8 mouse cellular contexts compared by ENCODE assay signal in the genomic region with DNA sequence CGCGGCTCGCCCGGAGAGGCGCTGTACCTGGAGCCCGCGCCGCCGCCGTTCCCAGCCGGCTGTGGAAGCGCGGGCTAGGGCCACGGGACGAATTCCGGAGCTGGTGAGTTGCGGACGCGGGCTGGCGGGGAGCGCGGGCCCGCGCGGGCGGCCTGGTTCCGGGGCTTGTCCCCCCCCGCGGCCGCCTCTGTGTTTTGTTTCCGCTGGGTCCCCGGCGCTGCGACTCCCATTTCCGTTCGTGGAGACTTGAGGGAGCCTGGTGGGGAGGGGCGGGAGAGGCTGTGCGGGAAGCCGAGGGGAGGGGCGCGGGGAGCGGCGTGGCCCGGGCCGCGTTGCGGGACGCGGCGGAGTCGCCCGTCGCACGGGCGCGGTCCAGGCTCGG. TPM values are rescaled to one million over a fixed set of nuclear protein-coding genes. Genes with fewer than 3 reads are reported as not detected.
DNase-seq lines count a peak whose midpoint lies in the region; ATAC-seq and TF ChIP-seq lines count a peak whose summit lies in the region.

Gene Atp5j (minus strand): TSS at position 185 of the 382 bp plus-strand sequence.

- H3K4me3 ChIP-seq in CH12.LX (replicated peaks in 1 of 3; ENCODE audit: low read depth in 2 of 3, low read length in 2 of 3, poor library complexity in 1 of 3) = peak within 1 kb of the TSS; percentile 77 to 89 (median 87)
- peak within 1 kb of the TSS; percentile 94 for H3K4me3 ChIP-seq in forebrain, embryonic 12.5 days (replicated peaks)
- peak within 1 kb of the TSS; percentile 99 for H3K4me3 ChIP-seq in heart, embryonic 15.5 days
- peak within 1 kb of the TSS; percentile 92 for H3K4me3 ChIP-seq in liver, embryonic 11.5 days (ENCODE audit: low read depth, low read length)
- peak within 1 kb of the TSS; percentile 90 for H3K4me3 ChIP-seq in myocyte

- dilution Hi-C loops in CH12.LX (cut with MboI; ENCODE audit: extremely low pct_ligation_motif_present, extremely low pct_unique_long_range_greater_than_20kb, low sequenced_read_pairs) = no loop called here

- TF ChIP-seq POLR2A in CH12.LX (IDR thresholded peaks at IDR 0.05; ENCODE audit: low read depth, low read length) = no peak; the same call in 1 of the 2 replicates
- peak; percentile 63 for TF ChIP-seq POLR2A in myocyte (IDR thresholded peaks at IDR 0.05; ENCODE audit: insufficient read length, low read depth)

- H3K4me1 ChIP-seq in CH12.LX (ENCODE audit: control insufficient read depth in 1 of 2, insufficient read depth in 2 of 2) = peaks cover 8 to 46% of the 10 kb centered on the region in 2 experiments
- peaks cover 18% of the 10 kb centered on the region for H3K4me1 ChIP-seq in forebrain, embryonic 12.5 days
- H3K4me1 ChIP-seq in heart, embryonic 15.5 days (replicated peaks) = peaks cover 33% of the 10 kb centered on the region
- H3K4me1 ChIP-seq in liver, embryonic 11.5 days (replicated peaks; ENCODE audit: control insufficient read depth, insufficient read depth, low read length) = peaks cover 7% of the 10 kb centered on the region

- H3K27me3 ChIP-seq in CH12.LX (replicated peaks) = no peaks in the 10 kb centered on the region
- H3K27me3 ChIP-seq in forebrain, embryonic 12.5 days = no peaks in the 10 kb centered on the region
- no peaks in the 10 kb centered on the region for H3K27me3 ChIP-seq in heart, embryonic 15.5 days
- no peaks in the 10 kb centered on the region for H3K27me3 ChIP-seq in liver, embryonic 11.5 days (replicated peaks; ENCODE audit: control insufficient read depth, insufficient read depth, low read length)
- no peaks in the 10 kb centered on the region for H3K27me3 ChIP-seq in myocyte (ENCODE audit: control insufficient read depth, insufficient read depth, insufficient read length)

- H3K36me3 ChIP-seq in CH12.LX (replicated peaks in 1 of 2; ENCODE audit: control insufficient read depth in 1 of 2, insufficient read depth in 1 of 2, low read length in 1 of 2) (peaks cover 27 to 56% of the 10 kb centered on the region in 2 experiments), myocyte (ENCODE audit: control insufficient read depth, insufficient read depth) (peaks cover 8% of the 10 kb centered on the region)
- peaks cover 22% of the 10 kb centered on the region for H3K36me3 ChIP-seq in forebrain, embryonic 12.5 days (replicated peaks)
- peaks cover 26% of the 10 kb centered on the region for H3K36me3 ChIP-seq in heart, embryonic 15.5 days
- H3K36me3 ChIP-seq in liver, embryonic 11.5 days (ENCODE audit: control insufficient read depth, insufficient read depth, low read length) = peaks cover 11% of the 10 kb centered on the region

- TF ChIP-seq RAD21 in CH12.LX (IDR thresholded peaks at IDR 0.05; ENCODE audit: low read depth, low read length) = no peak

- peak within 1 kb of the TSS; percentile 95 for H3ac ChIP-seq in myocyte (ENCODE audit: control insufficient read depth, insufficient read length)

- H3K9me3 ChIP-seq in CH12.LX (replicated peaks; ENCODE audit: low read length) = no peaks in the 10 kb centered on the region
- H3K9me3 ChIP-seq in forebrain, embryonic 12.5 days = no peaks in the 10 kb centered on the region
- no peaks in the 10 kb centered on the region for H3K9me3 ChIP-seq in heart, embryonic 15.5 days (replicated peaks)
- H3K9me3 ChIP-seq in liver, embryonic 11.5 days (ENCODE audit: control insufficient read depth, low read length) = no peaks in the 10 kb centered on the region

- no peak for TF ChIP-seq EP300 in CH12.LX (IDR thresholded peaks at IDR 0.05; ENCODE audit: low read length)

- no peak for TF ChIP-seq CTCF in CH12.LX (conservative IDR thresholded peaks at IDR 0.05 in 1 of 2, IDR thresholded peaks at IDR 0.05 in 1 of 2; ENCODE audit: low read depth in 2 of 2, low read length in 2 of 2)

- H3K4me2 ChIP-seq in CH12.LX (ENCODE audit: insufficient read depth, low read depth, poor library complexity, severe bottlenecking) (peak within 1 kb of the TSS; percentile 33), myocyte (ENCODE audit: low read depth) (peak within 1 kb of the TSS; percentile 77)
- peak within 1 kb of the TSS; percentile 79 for H3K4me2 ChIP-seq in forebrain, embryonic 12.5 days
- H3K4me2 ChIP-seq in heart, embryonic 15.5 days = peak within 1 kb of the TSS; percentile 76
- peak within 1 kb of the TSS; percentile 74 for H3K4me2 ChIP-seq in liver, embryonic 11.5 days

- peak; percentile 66 for DNase-seq in CH12.LX (ENCODE audit: extremely low read depth)
- DNase-seq in c-Kit-positive CD71-positive TER-119-negative erythroid progenitor cells, embryonic 14.5 days (ENCODE audit: low read depth) = peak; percentile 25
- peak; percentile 93 for DNase-seq in kidney, postnatal 14 days
- DNase-seq in liver, embryonic 11.5 days (ENCODE audit: low spot score) = no peak
- peak; percentile 85 for DNase-seq in testis, postnatal 14 days (ENCODE audit: low spot score)

- peak within 1 kb of the TSS; percentile 98 for H3K9ac ChIP-seq in CH12.LX (ENCODE audit: insufficient read depth, low read depth)
- peak within 1 kb of the TSS; percentile 94 for H3K9ac ChIP-seq in forebrain, embryonic 12.5 days
- H3K9ac ChIP-seq in heart, embryonic 15.5 days = peak within 1 kb of the TSS; percentile 99
- H3K9ac ChIP-seq in liver, embryonic 11.5 days (ENCODE audit: low read depth, low read length) = peak within 1 kb of the TSS; percentile 97

- peak; percentile 71 for ATAC-seq in forebrain, embryonic 12.5 days (ENCODE audit: low FRiP score)
- peak; percentile 68 for ATAC-seq in heart, embryonic 15.5 days (replicated peaks; ENCODE audit: insufficient number of reproducible peaks, insufficient read depth, low FRiP score, low read depth)
- peak; percentile 54 for ATAC-seq in liver, embryonic 11.5 days (replicated peaks; ENCODE audit: low FRiP score)

- under 1% methylated on average over 36 of the region's 57 CpGs for WGBS in forebrain, embryonic 12.5 days
- under 1% methylated on average over 51 of the region's 57 CpGs for WGBS in heart, embryonic 15.5 days
- under 1% methylated on average over 52 of the region's 57 CpGs for WGBS in liver, embryonic 11.5 days

- in situ Hi-C loops in CH12.LX (cut with MboI; ENCODE audit: low pct_ligation_motif_present, low pct_unique_long_range_greater_than_20kb, low sequenced_read_pairs) = loop anchor here (10.0 to 25.0 kb wide), 2 partner anchors 101 to 248 kb away; partner anchors contain the start of gene Mrpl39

- H3K79me2 ChIP-seq in CH12.LX (replicated peaks; ENCODE audit: control insufficient read depth, extremely low read depth, insufficient read depth, poor library complexity, severe bottlenecking) (peaks cover 64% of the 10 kb centered on the region), myocyte (ENCODE audit: control insufficient read depth, insufficient read depth) (peaks cover 57% of the 10 kb centered on the region)

- peak within 1 kb of the TSS; percentile 85 for H3K27ac ChIP-seq in CH12.LX (ENCODE audit: insufficient read depth, low read depth)
- H3K27ac ChIP-seq in forebrain, embryonic 12.5 days = peak within 1 kb of the TSS; percentile 98
- H3K27ac ChIP-seq in heart, embryonic 15.5 days = peak within 1 kb of the TSS; percentile 99
- peak within 1 kb of the TSS; percentile 98 for H3K27ac ChIP-seq in liver, embryonic 11.5 days (ENCODE audit: low read depth, low read length)

TF ChIP-seq in CH12.LX, 34 proteins besides CTCF, POLR2A, EP300 and RAD21:
- no peak for TF ChIP-seq GABPA (IDR thresholded peaks at IDR 0.05; ENCODE audit: insufficient replicate concordance, low read depth, low read length)
- TF ChIP-seq MAZ (IDR thresholded peaks at IDR 0.05; ENCODE audit: low read depth, low read length) = peak; percentile 85; the same call in 1 of the 2 replicates
- TF ChIP-seq MEF2A (IDR thresholded peaks at IDR 0.05; ENCODE audit: borderline replicate concordance, low read depth, low read length) = 0 out of 2 replicates have a peak, but pooled peaks have one; percentile 50
- TF ChIP-seq HCFC1 (IDR thresholded peaks at IDR 0.05; ENCODE audit: low read depth, low read length) = peak; percentile 60
- TF ChIP-seq NELFE (IDR thresholded peaks at IDR 0.05; ENCODE audit: low read depth, low read length) = peak; percentile 63; the same call in 1 of the 2 replicates
- TF ChIP-seq CHD2 (IDR thresholded peaks at IDR 0.05; ENCODE audit: low read length) = peak; percentile 35
- TF ChIP-seq ELF1 (IDR thresholded peaks at IDR 0.05; ENCODE audit: low read depth, low read length) = peak; percentile 69
- TF ChIP-seq JUN (IDR thresholded peaks at IDR 0.05; ENCODE audit: insufficient read depth, low read depth, low read length) = no peak
- 0 out of 2 replicates have a peak, but pooled peaks have one; percentile 70 for TF ChIP-seq KAT2A (IDR thresholded peaks at IDR 0.05; ENCODE audit: insufficient replicate concordance, low read length)
- peak; percentile 60; the same call in 1 of the 2 replicates for TF ChIP-seq IRF4 (IDR thresholded peaks at IDR 0.05; ENCODE audit: low read depth, low read length)

TF ChIP-seq in myocyte, 11 proteins besides CTCF, POLR2A, EP300 and RAD21:
- TF ChIP-seq POLR2AphosphoS2 (IDR thresholded peaks at IDR 0.05; ENCODE audit: insufficient read length, low read depth) (peak; percentile 67), REST (IDR thresholded peaks at IDR 0.05; ENCODE audit: insufficient read depth, insufficient read length) (no peak), E2F4 (IDR thresholded peaks at IDR 0.05; ENCODE audit: insufficient read depth) (no peak), SRF (IDR thresholded peaks at IDR 0.05; ENCODE audit: control insufficient read depth, insufficient read length, low read depth) (no peak)

RNA-seq across cellular contexts. Expression of gene Atp5j, which starts in this region (rescaled TPM):
- 223 and 264 TPM in 2 replicates for total RNA-seq in CH12.LX (2012; rRNA removed)
- total RNA-seq in CH12.LX (2014; rRNA removed) = 277 and 315 TPM in 2 replicates
- polyA plus RNA-seq in CH12.LX (2012; ENCODE audit: insufficient read length, low read depth) = 485 and 620 TPM in 2 replicates
- polyA plus RNA-seq in forebrain, embryonic 12.5 days (2016; fragmentation: Nextera tagmentation; extraction: Ambion mirVana) = 751 and 758 TPM in 2 replicates
- 1,399 and 1,970 TPM in 2 replicates for polyA plus RNA-seq in heart, embryonic 15.5 days (2015; fragmentation: Nextera tagmentation; extraction: Ambion mirVana)
- polyA plus RNA-seq in liver, embryonic 11.5 days (2014; fragmentation: Nextera tagmentation; extraction: Ambion mirVana) = 814 and 841 TPM in 2 replicates
- polyA plus RNA-seq in myocyte (2012; fragmentation: generic; extraction: Trizol) = 361 TPM
